Mouse (Mus musculus) liver, embryonic 14.5 days (tissue): ENCODE results near the gene Ntm. TPM values are rescaled to one million over a fixed set of nuclear protein-coding genes. Genes with fewer than 3 reads are reported as not detected.

ENCODE experiments used
- ATAC-seq: fragments of 200-750 bp; cut with Nextera tagmentation; 2 replicates; pipeline ENCODE4 v1.8.0; 2017; ENCODE audit warnings: moderate number of reproducible peaks, mild to moderate bottlenecking, moderate library complexity; ENCODE audit not compliant: insufficient read depth
- DNase-seq, 3 experiments: peaks; one replicate each; pipeline ENCODE4 v3.0.0-alpha.2; 2012 to 2013; ENCODE audit warnings: low read depth in 3 of 3, low spot score in 3 of 3
- H3K27ac ChIP-seq: fragments of 300-500 bp; sonication (generic); 2 replicates; pipeline ENCODE4 v1.5.1; 2014; ENCODE audit warnings: moderate library complexity, mild to moderate bottlenecking, control low read depth, inconsistent platforms
- H3K27me3 ChIP-seq: fragments of 300-500 bp; sonication (generic); 2 replicates; pipeline ENCODE4 v1.6.1; 2014; ENCODE audit warnings: mild to moderate bottlenecking, low read length, moderate library complexity; ENCODE audit not compliant: control insufficient read depth, insufficient read depth
- H3K36me3 ChIP-seq: fragments of 300-500 bp; sonication (generic); replicated peaks from 2 replicates; pipeline ENCODE4 v1.6.1; 2014; ENCODE audit warnings: low read depth; ENCODE audit not compliant: control insufficient read depth, insufficient read depth
- H3K4me1 ChIP-seq, 2 experiments: fragments of 200-500 bp in 1 of 2; fragments of 300-500 bp in 1 of 2; sonication (generic) in 1 of 2; replicated peaks; 2 replicates each; pipeline ENCODE4 v1.6.1; 2012 to 2014; ENCODE audit warnings: antibody characterized with exemption in 1 of 2, inconsistent platforms in 1 of 2, low read length in 1 of 2; ENCODE audit not compliant: control insufficient read depth in 2 of 2, insufficient read depth in 2 of 2
- H3K4me2 ChIP-seq: fragments of 300-500 bp; sonication (generic); 2 replicates; pipeline ENCODE4 v1.6.1; 2014; ENCODE audit warnings: low read depth, mild to moderate bottlenecking, control low read depth, moderate library complexity
- H3K4me3 ChIP-seq, 2 experiments: fragments of 200-500 bp in 1 of 2; fragments of 300-500 bp in 1 of 2; sonication (generic) in 1 of 2; 2 replicates each; pipeline ENCODE4 v1.5.1; 2012 to 2014; ENCODE audit warnings: low read depth in 2 of 2, low read length in 2 of 2, mild to moderate bottlenecking in 2 of 2, control low read depth in 1 of 2, inconsistent platforms in 1 of 2, moderate library complexity in 1 of 2; ENCODE audit not compliant: insufficient read depth in 1 of 2
- H3K9ac ChIP-seq: fragments of 300-500 bp; sonication (generic); replicated peaks from 2 replicates; pipeline ENCODE4 v1.6.1; 2014; ENCODE audit warnings: mild to moderate bottlenecking, control low read depth, moderate library complexity
- H3K9me3 ChIP-seq: fragments of 300-500 bp; sonication (generic); 2 replicates; pipeline ENCODE4 v1.6.1; 2016; ENCODE audit warnings: low read length, mixed read lengths; ENCODE audit not compliant: control insufficient read depth
- CTCF ChIP-seq: IDR thresholded peaks from 2 replicates; pipeline ENCODE4 v1.5.1; 2016; ENCODE audit warnings: antibody characterized with exemption, low read depth, control low read depth
- EP300 ChIP-seq: IDR thresholded peaks from 2 replicates; pipeline ENCODE4 v1.6.1; 2016; ENCODE audit warnings: antibody characterized with exemption, low read depth
- WGBS: fragments of 180-500 bp; shearing (Covaris S2); extraction: QIAGEN DNeasy Blood & Tissue Kit; methylation state at CpG from one replicate; pipeline ENCODE4 v1.1.7; 2014; ENCODE audit not compliant: insufficient replicate concordance; 5-methylcytosine and 5-hydroxymethylcytosine counted together
- polyA plus RNA-seq, 2 experiments: library from polyadenylated mRNA; depleted of rRNA in 1 of 2; stranded (reverse) in 1 of 2; unstranded in 1 of 2; fragments of >200 nt; fragmentation: Nextera tagmentation in 1 of 2; extraction: Ambion mirVana in 1 of 2; gene quantifications; 2 replicates each; pipeline versions ENCODE4 v1.2.1 to v1.2.3; 2012 to 2014

Ntm gene
- polyA plus RNA-seq, 2 experiments: 0.21 to 0.30 TPM

DNA sequence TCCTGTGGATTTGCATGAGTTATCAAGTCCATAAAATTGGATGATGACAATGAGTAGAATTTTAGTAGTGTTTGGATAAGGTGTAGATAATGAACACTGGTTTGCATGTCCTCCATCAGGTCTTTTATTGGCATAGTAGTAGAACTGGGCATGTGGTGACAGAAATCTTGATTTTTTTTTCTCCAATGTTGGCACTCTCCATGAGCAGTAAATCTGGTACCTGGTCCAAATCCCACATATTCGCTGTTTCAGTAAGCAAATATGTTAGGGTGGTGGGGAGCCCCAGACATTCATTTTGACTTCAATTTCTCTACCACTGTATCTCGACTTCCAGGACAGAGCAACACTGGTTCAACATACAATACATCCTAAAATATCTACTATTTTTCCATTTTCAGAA, 718.9 kb downstream of the Ntm start:
- Histone ChIP-seq H3K27ac (no peak overlapping the region), H3K4me3 (no peak overlapping the region), H3K9me3 (no peaks in the 10 kb centered on the region), H3K36me3 (no peaks in the 10 kb centered on the region), H3K4me2 (no peak overlapping the region), H3K4me1 (no peaks in the 10 kb centered on the region), H3K27me3 (no peaks in the 10 kb centered on the region), H3K9ac (no peak overlapping the region)
- ATAC-seq (no peak), DNase-seq (no peak)
- no peak for TF ChIP-seq EP300
- WGBS: 45% methylated on average over 2 of the region's 2 CpGs

DNA sequence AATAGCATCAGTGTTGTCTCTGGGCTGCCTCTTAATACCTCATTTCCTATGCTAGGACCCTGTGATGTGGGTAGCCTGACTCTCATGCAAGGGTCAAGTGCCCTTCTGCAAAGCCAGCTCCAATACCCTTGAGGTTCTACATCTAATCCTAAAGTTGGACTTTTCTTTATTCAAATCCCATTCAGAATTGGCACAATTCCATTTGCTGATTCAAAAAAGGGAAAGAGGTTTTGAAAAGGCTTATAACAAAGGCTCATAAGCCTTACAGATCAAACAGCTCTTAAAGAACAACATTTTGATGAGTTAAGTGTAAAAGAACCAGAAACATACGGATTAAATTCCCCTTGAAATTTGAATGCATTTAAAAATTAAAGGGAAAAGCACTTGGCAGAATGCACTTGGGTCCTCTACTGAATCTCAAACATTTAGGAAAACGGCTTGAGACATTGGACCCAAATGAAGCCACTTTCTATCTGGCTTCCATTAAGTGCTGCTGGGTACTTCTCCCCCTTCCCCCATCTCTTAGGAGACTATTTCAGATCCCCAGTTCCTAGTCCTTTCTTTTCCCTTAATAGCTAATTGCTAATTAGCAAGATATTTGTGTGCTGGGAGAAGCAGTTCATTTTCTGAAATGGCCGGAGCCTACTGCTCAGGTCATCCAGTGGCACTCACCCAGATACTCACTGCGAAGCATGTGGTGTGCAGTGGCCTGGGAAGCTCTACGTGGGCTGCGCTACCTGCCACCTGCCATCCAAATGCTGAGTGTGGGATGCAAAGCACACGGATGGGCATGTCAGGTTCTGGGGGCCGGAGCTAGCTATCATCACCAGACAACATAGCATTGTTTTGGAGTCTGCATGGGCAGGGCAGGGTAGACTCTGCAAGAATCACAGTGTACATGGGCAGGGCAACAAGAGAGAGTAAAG, 720.2 kb downstream of the Ntm start:
- Histone ChIP-seq H3K4me3 (no peak overlapping the region), H3K9ac (no peak overlapping the region), H3K9me3 (no peaks in the 10 kb centered on the region), H3K27me3 (no peaks in the 10 kb centered on the region), H3K36me3 (no peaks in the 10 kb centered on the region), H3K4me1 (no peaks in the 10 kb centered on the region), H3K4me2 (no peak overlapping the region), H3K27ac (no peak overlapping the region)
- WGBS: 62% methylated on average over 8 of the region's 8 CpGs
- no peak for DNase-seq
- ATAC-seq: no peak
- TF ChIP-seq EP300 (no peak), CTCF (no peak)

- no peak for DNase-seq
- Histone ChIP-seq H3K27ac (no peak overlapping the region), H3K4me1 (no peaks in the 10 kb centered on the region), H3K27me3 (no peaks in the 10 kb centered on the region), H3K4me2 (no peak overlapping the region), H3K9me3 (no peaks in the 10 kb centered on the region), H3K36me3 (no peaks in the 10 kb centered on the region), H3K4me3 (no peak overlapping the region), H3K9ac (no peak overlapping the region)
- TF ChIP-seq EP300 (no peak), CTCF (no peak)
- ATAC-seq: no peak
- WGBS: 55% methylated on average over 2 of the region's 2 CpGs
Observed at GRCm38 (mm10) chr9:29240797-29241196, 722.1 kb downstream of the Ntm start.

DNA sequence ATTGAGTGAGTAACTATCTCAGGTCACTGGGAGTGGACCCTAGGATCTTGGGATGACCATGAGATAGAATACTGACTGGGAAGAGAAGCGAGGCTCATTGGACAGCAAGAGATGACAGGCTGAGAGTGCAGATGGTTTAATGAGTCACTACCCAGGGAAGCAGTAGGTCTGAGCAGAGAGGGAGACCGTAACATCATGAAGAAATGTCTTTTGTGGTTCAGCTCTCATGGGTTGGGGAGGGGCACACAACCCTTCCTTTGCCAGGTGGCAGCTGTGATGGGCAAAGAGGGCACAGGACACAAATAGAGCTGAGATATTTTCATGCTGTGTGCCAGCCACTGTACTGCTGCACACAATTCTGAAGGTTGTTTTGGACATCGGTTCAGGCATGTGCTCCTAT, 724.0 kb downstream of the Ntm start:
- no peaks in the 10 kb centered on the region for H3K9me3 ChIP-seq
- no peak overlapping the region for H3K4me3 ChIP-seq
- WGBS: 66% methylated on average over 3 of the region's 3 CpGs
- DNase-seq (no peak), ATAC-seq (no peak)
- no peak overlapping the region for H3K27ac ChIP-seq
- no peaks in the 10 kb centered on the region for H3K36me3 ChIP-seq
- no peak overlapping the region for H3K9ac ChIP-seq
- H3K4me1 ChIP-seq: no peaks in the 10 kb centered on the region
- no peak for TF ChIP-seq CTCF
- TF ChIP-seq EP300: no peak
- no peaks in the 10 kb centered on the region for H3K27me3 ChIP-seq
- H3K4me2 ChIP-seq: no peak overlapping the region

DNA sequence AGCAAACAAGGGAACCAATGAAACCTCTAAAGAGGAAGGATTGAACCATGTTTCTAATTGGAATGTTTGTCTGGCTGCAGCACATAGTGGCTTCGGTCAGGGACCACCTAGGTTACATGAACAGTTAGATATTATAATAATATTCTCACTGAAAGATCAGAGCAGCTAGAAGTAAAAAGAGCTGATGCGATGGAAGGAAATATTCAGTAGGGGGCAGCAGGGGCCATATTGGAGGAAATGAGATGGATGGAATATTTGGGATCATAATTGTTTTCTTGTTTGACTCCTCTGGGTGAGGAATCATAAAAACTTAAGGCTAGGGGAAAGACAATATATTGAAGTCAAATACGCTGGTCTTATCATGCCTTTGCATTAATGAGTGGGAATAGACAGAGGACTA, 726.2 kb downstream of the Ntm start:
- no peak overlapping the region for H3K4me2 ChIP-seq
- no peak for ATAC-seq
- no peaks in the 10 kb centered on the region for H3K36me3 ChIP-seq
- H3K4me3 ChIP-seq: no peak overlapping the region
- no peaks in the 10 kb centered on the region for H3K9me3 ChIP-seq
- no peak overlapping the region for H3K9ac ChIP-seq
- TF ChIP-seq EP300 (no peak), CTCF (no peak)
- DNase-seq: no peak
- 57% methylated on average over 3 of the region's 3 CpGs for WGBS
- H3K4me1 ChIP-seq: no peaks in the 10 kb centered on the region
- no peaks in the 10 kb centered on the region for H3K27me3 ChIP-seq
- H3K27ac ChIP-seq: no peak overlapping the region
